Mouse (Mus musculus) layer of hippocampus, postnatal 25 days (tissue): Measurements from ENCODE around the gene Xntrpc. TPM values are rescaled to one million over a fixed set of nuclear protein-coding genes. Genes with fewer than 3 reads are reported as not detected.

ENCODE experiments used
- DNase-seq, 2 experiments: peaks; one replicate each; pipeline ENCODE4 v3.0.0; 2022; ENCODE audit warnings: mixed read lengths in 2 of 2, low spot score in 1 of 2; ENCODE audit errors: extremely low spot score in 1 of 2
- total RNA-seq, 2 experiments: library from RNA; stranded (reverse); gene quantifications; 2 replicates each; pipeline ENCODE4 v1.2.3; 2021

Gene Xntrpc
- total RNA-seq, 2 experiments from 2014 or later = 2.0 to 2.2 TPM

GRCm38 (mm10) chr7:102120326-102120725, 54.8 kb downstream of the Xntrpc start:
- no peak for DNase-seq

GRCm38 (mm10) chr7:102132395-102132794, 66.9 kb downstream of the Xntrpc start:
- no peak for DNase-seq

GRCm38 (mm10) chr7:102137464-102137863, 72.0 kb downstream of the Xntrpc start:
- peak in 1 of 2 experiments; percentile 33 for DNase-seq

- DNase-seq = no peak
Measured at GRCm38 (mm10) chr7:102137898-102138297, 72.4 kb downstream of the Xntrpc start.

Other genes starting within 250 kb of the Xntrpc start
- gene Phox2a, start 247.4 kb upstream of the Xntrpc start, total RNA-seq = not detected
- gene Inppl1, start 227.5 kb upstream of the Xntrpc start, total RNA-seq = 10 to 100 TPM; 31.6 to 44.8 TPM
- gene Folr2, start 208.5 kb upstream of the Xntrpc start, total RNA-seq = under 1 TPM in 1 of 2 experiments, not detected in 1; 0.71 TPM
- gene Anapc15, start 202.0 kb upstream of the Xntrpc start, total RNA-seq = 10 to 100 TPM; 28.4 to 35.1 TPM
- gene Folr1, start 194.9 kb upstream of the Xntrpc start, total RNA-seq = 1 to 10 TPM; 1.9 to 2.1 TPM
- gene Lamtor1, start 159.8 kb upstream of the Xntrpc start, total RNA-seq = 100 to 1,000 TPM in 1 of 2 experiments, 10 to 100 TPM in 1; 97.8 to 102 TPM
- not detected for gene Tomt, start 159.4 kb upstream of the Xntrpc start, total RNA-seq
- 1 to 10 TPM; 6.0 to 6.8 TPM for gene Lrrc51, start 131.8 kb upstream of the Xntrpc start, total RNA-seq
- 10 to 100 TPM; 89.0 to 98.9 TPM for gene Numa1, start 131.6 kb upstream of the Xntrpc start, total RNA-seq
- 1 to 10 TPM; 4.0 to 9.1 TPM for gene Il18bp, start 47.0 kb upstream of the Xntrpc start, total RNA-seq
- gene Rnf121, start 244 bp upstream of the Xntrpc start, total RNA-seq = 10 to 100 TPM; 38.4 to 39.3 TPM
- gene Xndc1, start 202 bp upstream of the Xntrpc start, total RNA-seq = 10 to 100 TPM; 24.7 to 26.4 TPM
- gene Trpc2, start 17.4 kb downstream of the Xntrpc start, total RNA-seq = under 1 TPM; 0.52 to 0.69 TPM
- gene Art1, start 36.0 kb downstream of the Xntrpc start, total RNA-seq = not detected
- not detected for gene Art5, start 43.8 kb downstream of the Xntrpc start, total RNA-seq
- gene Chrna10, start 51.1 kb downstream of the Xntrpc start, total RNA-seq = under 1 TPM; 0.10 to 0.19 TPM
- gene Nup98, start 144.5 kb downstream of the Xntrpc start, total RNA-seq = 10 to 100 TPM; 36.7 to 37.8 TPM
- 10 to 100 TPM; 27.7 to 34.0 TPM for gene Pgap2, start 144.5 kb downstream of the Xntrpc start, total RNA-seq
- gene Rhog, start 190.3 kb downstream of the Xntrpc start, total RNA-seq = 10 to 100 TPM; 28.9 to 30.2 TPM
- 10 to 100 TPM; 67.7 to 70.4 TPM for gene Stim1, start 202.1 kb downstream of the Xntrpc start, total RNA-seq